Mouse (Mus musculus) midbrain, embryonic 16.5 days (tissue): ENCODE measurements at regions not wholly inside any gene's neighbourhood (a gene's known extent, or its start where the extent isn't known, plus 50 kb on each side); places are given as distances from the start of the nearest gene placed in this dataset.

Source experiments
- ATAC-seq: fragments of 200-750 bp; cut with Nextera tagmentation; 2 replicates; pipeline ENCODE4 v1.8.0; 2017; ENCODE audit warnings: moderate TSS enrichment
- H3K27ac ChIP-seq: fragments of 300-500 bp; sonication (generic); 2 replicates; pipeline ENCODE4 v1.5.1; 2014; ENCODE audit warnings: mild to moderate bottlenecking, low read length, mixed read lengths
- H3K27me3 ChIP-seq: fragments of 300-500 bp; sonication (generic); 2 replicates; pipeline ENCODE4 v1.6.1; 2014; ENCODE audit warnings: low read depth, low read length, mixed read lengths; ENCODE audit not compliant: control insufficient read depth, insufficient read depth
- H3K36me3 ChIP-seq: fragments of 300-500 bp; sonication (generic); 2 replicates; pipeline ENCODE4 v1.6.1; 2014; ENCODE audit warnings: mild to moderate bottlenecking, low read length, moderate library complexity, mixed read lengths; ENCODE audit not compliant: control insufficient read depth, insufficient read depth
- H3K4me1 ChIP-seq: fragments of 300-500 bp; sonication (generic); 2 replicates; pipeline ENCODE4 v1.6.1; 2014; ENCODE audit warnings: mild to moderate bottlenecking, low read length, mixed read lengths; ENCODE audit not compliant: control insufficient read depth, insufficient read depth
- H3K4me2 ChIP-seq: fragments of 300-500 bp; sonication (generic); 2 replicates; pipeline ENCODE4 v1.6.1; 2014; ENCODE audit warnings: mild to moderate bottlenecking, low read length, mixed read lengths
- H3K4me3 ChIP-seq: fragments of 300-500 bp; sonication (generic); 2 replicates; pipeline ENCODE4 v1.5.1; 2014; ENCODE audit warnings: low read depth, mild to moderate bottlenecking, low read length, moderate library complexity, mixed read lengths
- H3K9ac ChIP-seq: fragments of 300-500 bp; sonication (generic); 2 replicates; pipeline ENCODE4 v1.6.1; 2014; ENCODE audit warnings: low read depth, low read length, mixed read lengths
- H3K9me3 ChIP-seq: fragments of 300-500 bp; sonication (generic); replicated peaks from 2 replicates; pipeline ENCODE4 v1.6.1; 2014; ENCODE audit warnings: mild to moderate bottlenecking, low read length, mixed read lengths; ENCODE audit not compliant: control insufficient read depth, poor library complexity, severe bottlenecking
- WGBS: fragments of 180-500 bp; shearing (Covaris S2); extraction: QIAGEN DNeasy Blood & Tissue Kit; methylation state at CpG from one replicate; pipeline ENCODE4 v1.1.7; 2014; 5-methylcytosine and 5-hydroxymethylcytosine counted together

DNA sequence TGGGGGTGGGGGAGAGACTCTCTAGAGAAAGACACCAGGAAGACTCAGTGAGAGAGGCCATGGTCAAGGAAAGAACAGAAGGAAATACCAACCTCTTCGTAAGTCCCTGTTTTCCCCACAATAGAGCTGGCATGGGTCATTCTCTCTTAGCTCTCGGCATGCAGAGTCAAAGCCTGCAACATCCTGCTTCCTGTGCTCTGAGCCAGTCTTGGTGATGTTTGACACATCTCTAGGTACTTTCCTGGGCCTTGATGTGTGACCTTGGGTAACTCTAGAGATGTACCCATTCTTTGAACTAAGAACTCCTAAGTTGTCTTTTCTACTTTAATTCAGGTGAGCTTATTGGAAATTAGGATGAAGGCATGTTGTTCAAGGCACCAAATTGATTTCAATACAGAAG is 55.8 kb upstream of the Fam3c start:
- no peak overlapping the region for H3K4me3 ChIP-seq
- H3K27me3 ChIP-seq: no peaks in the 10 kb centered on the region
- H3K9me3 ChIP-seq: no peaks in the 10 kb centered on the region
- H3K9ac ChIP-seq: no peak overlapping the region
- no peaks in the 10 kb centered on the region for H3K4me1 ChIP-seq
- H3K27ac ChIP-seq: no peak overlapping the region
- no peaks in the 10 kb centered on the region for H3K36me3 ChIP-seq
- 88% methylated on average over 2 of the region's 2 CpGs for WGBS
- H3K4me2 ChIP-seq: no peak overlapping the region
- no peak for ATAC-seq

DNA sequence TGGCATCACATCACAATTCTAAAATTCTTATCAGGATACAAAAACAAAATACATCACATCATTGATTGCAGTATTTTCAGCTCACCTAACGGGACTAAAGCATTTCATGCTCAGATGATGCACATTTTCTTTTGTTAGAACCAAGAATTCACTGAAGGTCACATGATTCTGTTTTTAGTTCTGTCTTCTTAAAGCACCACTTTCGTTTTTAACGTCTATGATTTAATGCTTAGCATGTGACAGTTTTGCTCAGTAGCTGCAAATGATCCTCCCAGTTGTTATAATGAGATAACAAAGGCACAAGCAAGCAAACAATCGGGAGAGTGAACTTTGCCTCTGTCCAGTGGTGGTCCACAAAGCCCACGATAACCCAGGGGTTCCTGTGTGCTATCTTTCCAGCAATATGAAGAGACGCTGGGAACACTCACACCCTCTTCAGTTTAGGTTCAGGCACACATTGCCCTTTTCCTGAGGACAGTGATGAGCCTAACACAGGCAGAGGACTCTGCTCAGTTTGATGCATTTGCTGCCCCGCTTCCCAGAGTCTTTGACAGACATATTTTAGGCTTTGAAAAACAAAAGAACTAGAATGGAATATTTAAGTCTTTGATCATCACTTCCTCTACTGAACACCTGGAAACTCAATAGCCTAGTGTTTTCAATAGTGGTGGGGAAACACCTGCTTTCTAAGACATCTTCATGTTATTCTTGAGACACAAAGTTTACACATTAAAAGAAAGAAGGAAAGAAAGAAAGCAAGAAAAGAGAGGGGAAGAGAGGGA is 53.0 kb upstream of the Fam3c start:
- Histone ChIP-seq H3K27me3 (no peaks in the 10 kb centered on the region), H3K9ac (no peak overlapping the region), H3K4me2 (no peak overlapping the region), H3K4me1 (no peaks in the 10 kb centered on the region), H3K36me3 (no peaks in the 10 kb centered on the region), H3K9me3 (no peaks in the 10 kb centered on the region), H3K27ac (no peak overlapping the region), H3K4me3 (no peak overlapping the region)
- WGBS: 69% methylated on average over 7 of the region's 7 CpGs
- ATAC-seq: no peak
